Mouse (Mus musculus): ENCODE measurements around the gene Rnf213. TPM values are rescaled to one million over a fixed set of nuclear protein-coding genes. Genes with fewer than 3 reads are reported as not detected.

Gene Rnf213
- polyA plus RNA-seq, 1 experiment: 8.9 TPM

Other genes with a start within 250 kb of the Rnf213 start
- gene Tbc1d16, start 164.6 kb upstream of the Rnf213 start, polyA plus RNA-seq (2012; rRNA removed): 17.9 and 20.6 TPM in 2 replicates
- gene Ccdc40, start 164.5 kb upstream of the Rnf213 start, polyA plus RNA-seq (2012; rRNA removed): 1.7 and 1.9 TPM in 2 replicates
- 182 and 207 TPM in 2 replicates for gene Gaa, start 125.2 kb upstream of the Rnf213 start, polyA plus RNA-seq (2012; rRNA removed)
- 98.0 and 109 TPM in 2 replicates for gene Eif4a3, start 93.0 kb upstream of the Rnf213 start, polyA plus RNA-seq (2012; rRNA removed)
- 0.15 and 0.32 TPM in 2 replicates for gene Card14, start 85.3 kb upstream of the Rnf213 start, polyA plus RNA-seq (2012; rRNA removed)
- gene Sgsh, start 37.6 kb upstream of the Rnf213 start, polyA plus RNA-seq (2012; rRNA removed): 5.0 and 5.8 TPM in 2 replicates
- 5.9 and 6.6 TPM in 2 replicates for gene Slc26a11, start 37.5 kb upstream of the Rnf213 start, polyA plus RNA-seq (2012; rRNA removed)
- 21.3 and 21.9 TPM in 2 replicates for gene Endov, start 98.2 kb downstream of the Rnf213 start, polyA plus RNA-seq (2012; rRNA removed)
- gene Nptx1, start 154.7 kb downstream of the Rnf213 start, polyA plus RNA-seq (2012; rRNA removed): 84.6 and 86.3 TPM in 2 replicates
- 36.0 and 38.6 TPM in 2 replicates for gene Rptor, start 209.8 kb downstream of the Rnf213 start, polyA plus RNA-seq (2012; rRNA removed)

All from frontal cortex, adult 2 months (tissue).